Mouse (Mus musculus) hindbrain, embryonic 12.5 days (tissue): Measurements from ENCODE around the gene Neo1. TPM values are rescaled to one million over a fixed set of nuclear protein-coding genes. Genes with fewer than 3 reads are reported as not detected.

Experiments
- ATAC-seq: fragments of 200-750 bp; cut with Nextera tagmentation; 2 replicates; pipeline ENCODE4 v1.8.0; 2017; ENCODE audit warnings: moderate TSS enrichment; ENCODE audit not compliant: low FRiP score
- H3K27ac ChIP-seq: fragments of 300-500 bp; sonication (generic); 2 replicates; pipeline ENCODE4 v1.5.1; 2016; ENCODE audit warnings: mild to moderate bottlenecking
- H3K27me3 ChIP-seq: fragments of 300-500 bp; sonication (generic); 2 replicates; pipeline ENCODE4 v1.6.1; 2016; ENCODE audit warnings: mild to moderate bottlenecking
- H3K36me3 ChIP-seq: fragments of 300-500 bp; sonication (generic); 2 replicates; pipeline ENCODE4 v1.6.1; 2016; ENCODE audit warnings: mild to moderate bottlenecking
- H3K4me1 ChIP-seq: fragments of 300-500 bp; sonication (generic); 2 replicates; pipeline ENCODE4 v1.6.1; 2016
- H3K4me2 ChIP-seq: fragments of 300-500 bp; sonication (generic); replicated peaks from 2 replicates; pipeline ENCODE4 v1.6.1; 2016; ENCODE audit warnings: mild to moderate bottlenecking
- H3K4me3 ChIP-seq: fragments of 300-500 bp; sonication (generic); 2 replicates; pipeline ENCODE4 v1.5.1; 2016; ENCODE audit warnings: mild to moderate bottlenecking
- H3K9ac ChIP-seq: fragments of 300-500 bp; sonication (generic); 2 replicates; pipeline ENCODE4 v1.6.1; 2016; ENCODE audit warnings: mild to moderate bottlenecking, moderate library complexity
- H3K9me3 ChIP-seq: fragments of 300-500 bp; sonication (generic); replicated peaks from 2 replicates; pipeline ENCODE4 v1.6.1; 2016; ENCODE audit warnings: mild to moderate bottlenecking
- WGBS: fragments of 180-500 bp; shearing (Covaris S2); methylation state at CpG from one replicate; pipeline ENCODE4 v1.1.7; 2016; 5-methylcytosine and 5-hydroxymethylcytosine counted together
- polyA plus RNA-seq: library from polyadenylated mRNA; unstranded; fragments of >200 nt; fragmentation: Nextera tagmentation; extraction: Ambion mirVana; gene quantifications from 2 replicates; pipeline ENCODE4 v1.2.1, GENCODE M21; 2016

Neo1 gene
- polyA plus RNA-seq, result 62.7 and 66.0 TPM in 2 replicates

GRCm38 (mm10) chr9:59036159-59036731 is at the start of gene Neo1:
Gene Neo1 (minus strand): TSS chr9:59036441.
- Histone ChIP-seq H3K9me3 (no peaks in the 10 kb centered on the region), H3K4me3 (peak within 1 kb of the TSS; percentile 94), H3K4me2 (peak within 1 kb of the TSS; percentile 60), H3K36me3 (no peaks in the 10 kb centered on the region), H3K4me1 (peaks cover 20% of the 10 kb centered on the region), H3K27ac (peak within 1 kb of the TSS; percentile 100), H3K27me3 (no peaks in the 10 kb centered on the region), H3K9ac (peak within 1 kb of the TSS; percentile 95)
- peak; percentile 92 for ATAC-seq
- WGBS, result under 1% methylated on average over 26 of the region's 86 CpGs

- no peak overlapping the region for H3K4me2 ChIP-seq
- no peak overlapping the region for H3K9ac ChIP-seq
- no peak for ATAC-seq
- no peaks in the 10 kb centered on the region for H3K9me3 ChIP-seq
- H3K4me3 ChIP-seq, result no peak overlapping the region
- H3K4me1 ChIP-seq, result peaks cover 30% of the 10 kb centered on the region
- no peak overlapping the region for H3K27ac ChIP-seq
- no peaks in the 10 kb centered on the region for H3K36me3 ChIP-seq
- peaks cover 1% of the 10 kb centered on the region; the same call in 1 of the 2 replicates for H3K27me3 ChIP-seq
- 64% methylated on average over 4 of the region's 4 CpGs for WGBS
These were observed 39.4 kb upstream of the Neo1 start for GRCm38 (mm10) chr9:59075632-59076031.

DNA sequence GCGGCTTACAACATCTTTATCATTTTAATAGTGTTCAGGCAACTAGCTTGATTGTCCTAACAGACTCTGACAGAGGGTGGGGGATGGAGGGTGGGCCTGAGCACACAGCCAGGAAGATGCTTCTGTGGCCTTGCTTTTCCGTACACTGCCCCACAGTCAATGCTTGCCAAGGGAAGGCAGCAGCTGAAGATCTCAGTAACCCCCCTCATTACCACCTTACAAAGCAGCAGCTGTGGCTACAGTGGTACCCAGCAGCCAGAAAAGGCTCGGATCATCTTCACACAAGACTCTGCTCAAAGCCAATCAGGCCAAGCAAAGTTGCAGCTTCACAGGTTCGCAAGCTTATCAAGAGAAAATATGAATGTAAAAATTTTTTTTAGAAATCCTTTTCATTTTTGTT is 37.6 kb upstream of the Neo1 start:
- no peak overlapping the region for H3K4me3 ChIP-seq
- no peak overlapping the region for H3K27ac ChIP-seq
- no peaks in the 10 kb centered on the region for H3K9me3 ChIP-seq
- peaks cover 3% of the 10 kb centered on the region; the same call in 1 of the 2 replicates for H3K27me3 ChIP-seq
- peaks cover 30% of the 10 kb centered on the region for H3K4me1 ChIP-seq
- no peaks in the 10 kb centered on the region for H3K36me3 ChIP-seq
- whole genome bisulfite sequencing, result 71% methylated on average over 4 of the region's 4 CpGs
- no peak for ATAC-seq
- no peak overlapping the region for H3K4me2 ChIP-seq
- no peak overlapping the region for H3K9ac ChIP-seq

DNA sequence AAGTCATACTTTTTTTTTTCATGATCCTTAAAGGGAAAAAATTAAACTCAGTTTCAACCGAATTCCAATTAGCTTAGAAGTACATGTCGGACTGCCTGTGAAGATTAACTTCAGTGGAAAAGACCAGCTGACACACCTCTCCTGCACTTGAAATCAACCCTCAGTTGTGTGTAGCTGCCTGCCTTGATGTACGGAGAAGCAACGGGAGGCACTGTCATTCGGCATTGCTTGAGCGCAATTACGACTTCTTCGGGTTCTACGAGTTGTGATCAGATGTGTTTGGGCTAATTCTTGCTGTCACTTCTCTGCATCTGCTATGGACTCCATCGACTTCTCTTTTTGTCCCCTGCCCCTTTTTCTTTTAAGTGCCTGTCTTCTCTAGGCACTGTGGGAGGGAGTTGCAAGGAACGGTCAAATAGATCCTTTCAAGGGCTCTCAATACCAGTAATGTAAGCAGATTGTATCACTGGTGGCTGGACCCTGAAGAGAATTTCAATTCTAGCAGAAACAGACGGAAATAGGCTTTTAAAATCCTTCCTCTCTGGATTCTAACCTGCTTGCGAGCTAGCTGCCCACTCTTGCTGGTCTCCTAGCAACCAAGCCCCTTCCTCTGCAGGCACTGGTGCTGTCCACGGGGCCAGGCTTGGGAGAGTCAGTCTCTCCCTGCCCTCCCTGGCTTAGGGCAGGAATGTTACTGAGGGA is 36.0 kb upstream of the Neo1 start:
- H3K4me1 ChIP-seq, result peaks cover 30% of the 10 kb centered on the region
- peak overlapping the region; percentile 0; the same call in 1 of the 2 replicates for H3K9ac ChIP-seq
- H3K36me3 ChIP-seq, result no peaks in the 10 kb centered on the region
- H3K9me3 ChIP-seq, result no peaks in the 10 kb centered on the region
- H3K27me3 ChIP-seq, result peaks cover 3% of the 10 kb centered on the region; the same call in 1 of the 2 replicates
- ATAC-seq, result peak; percentile 81
- WGBS, result 20% methylated on average over 14 of the region's 14 CpGs
- H3K27ac ChIP-seq, result peak overlapping the region; percentile 32; the same call in 1 of the 2 replicates
- H3K4me3 ChIP-seq, result peak overlapping the region; percentile 6; the same call in 1 of the 2 replicates
- peak overlapping the region; percentile 50 for H3K4me2 ChIP-seq

DNA sequence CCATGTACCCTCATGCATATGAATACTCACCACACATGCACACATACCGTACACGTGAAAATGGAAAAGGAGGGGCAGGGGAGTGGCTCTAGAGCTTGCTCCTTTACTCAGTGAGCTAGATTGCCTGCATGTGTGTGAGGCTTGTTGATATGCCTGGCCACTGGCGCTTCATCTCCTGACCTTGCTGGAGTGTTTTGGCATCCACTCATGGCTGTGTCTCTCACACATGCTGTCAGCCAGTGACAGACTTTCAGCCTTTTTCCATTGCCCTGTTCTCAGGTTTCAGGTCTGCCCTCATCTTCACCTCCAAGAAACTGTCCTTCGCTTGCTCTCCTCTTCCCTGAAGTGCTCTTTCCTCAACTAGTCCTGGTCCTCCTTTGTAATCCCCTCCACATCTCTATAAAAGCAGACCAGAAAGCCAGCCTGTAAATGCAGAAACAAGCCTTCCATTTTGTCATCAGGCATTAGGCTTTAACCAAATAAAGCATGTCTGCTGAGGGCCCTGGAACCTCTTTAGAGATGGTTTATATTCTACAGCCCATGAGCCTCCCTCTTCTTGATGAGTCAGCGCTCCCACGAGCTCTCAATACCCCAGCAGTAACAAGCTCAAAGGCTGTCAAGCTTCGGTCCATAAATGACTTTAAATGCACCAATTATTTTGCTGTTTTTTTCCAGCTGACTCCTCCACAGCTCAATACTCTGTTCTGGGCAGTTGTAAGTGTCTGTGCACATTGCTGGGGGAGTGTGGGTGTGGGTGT is 35.2 kb upstream of the Neo1 start:
- no peak for ATAC-seq
- Histone ChIP-seq H3K9me3 (no peaks in the 10 kb centered on the region), H3K36me3 (no peaks in the 10 kb centered on the region), H3K4me3 (no peak overlapping the region), H3K4me1 (peaks cover 30% of the 10 kb centered on the region), H3K27me3 (peaks cover 3% of the 10 kb centered on the region; the same call in 1 of the 2 replicates), H3K9ac (no peak overlapping the region), H3K4me2 (peak overlapping the region; percentile 50), H3K27ac (peak overlapping the region; percentile 32; the same call in 1 of the 2 replicates)
- 57% methylated on average over 7 of the region's 7 CpGs for WGBS

- Histone ChIP-seq H3K9me3 (no peaks in the 10 kb centered on the region), H3K27ac (no peak overlapping the region), H3K36me3 (no peaks in the 10 kb centered on the region), H3K9ac (no peak overlapping the region), H3K4me3 (no peak overlapping the region), H3K4me2 (no peak overlapping the region), H3K27me3 (peaks cover 3% of the 10 kb centered on the region; the same call in 1 of the 2 replicates), H3K4me1 (peaks cover 36% of the 10 kb centered on the region)
- ATAC-seq, result no peak
- WGBS, result 82% methylated on average over 4 of the region's 4 CpGs
These were observed 34.0 kb upstream of the Neo1 start for GRCm38 (mm10) chr9:59070216-59070615.

GRCm38 (mm10) chr9:59065616-59066301 is 29.5 kb upstream of the Neo1 start:
- H3K36me3 ChIP-seq, result no peaks in the 10 kb centered on the region
- 51% methylated on average over 6 of the region's 6 CpGs for WGBS
- H3K27me3 ChIP-seq, result peaks cover 3% of the 10 kb centered on the region; the same call in 1 of the 2 replicates
- no peak overlapping the region for H3K4me3 ChIP-seq
- no peak overlapping the region for H3K9ac ChIP-seq
- H3K9me3 ChIP-seq, result no peaks in the 10 kb centered on the region
- ATAC-seq, result no peak
- H3K27ac ChIP-seq, result no peak overlapping the region
- no peak overlapping the region for H3K4me2 ChIP-seq
- peaks cover 7% of the 10 kb centered on the region; the same call in 1 of the 2 replicates for H3K4me1 ChIP-seq

DNA sequence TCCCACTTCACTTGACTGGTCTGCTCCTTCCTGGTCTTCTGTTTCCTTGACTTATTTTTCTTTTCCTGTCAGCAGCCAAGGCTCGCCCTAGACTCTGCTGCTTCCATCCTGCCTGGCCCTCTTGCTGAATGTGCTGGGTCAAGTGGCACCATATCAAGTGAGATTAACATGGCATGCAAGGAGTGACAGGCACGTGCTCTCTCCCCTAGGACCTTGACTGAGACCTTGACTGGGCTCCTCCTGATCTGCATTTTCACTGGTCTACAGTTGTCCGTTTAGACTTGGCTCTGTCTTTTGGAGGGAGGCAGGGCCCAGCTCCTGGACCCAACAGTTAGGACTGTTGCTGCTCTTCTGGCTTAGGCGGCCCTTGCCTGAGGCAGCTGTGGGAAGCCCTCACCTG is 26.2 kb upstream of the Neo1 start:
- Histone ChIP-seq H3K4me3 (no peak overlapping the region), H3K9ac (no peak overlapping the region), H3K4me2 (no peak overlapping the region), H3K27me3 (no peaks in the 10 kb centered on the region), H3K9me3 (no peaks in the 10 kb centered on the region), H3K27ac (no peak overlapping the region), H3K4me1 (peaks cover 8% of the 10 kb centered on the region; the same call in 1 of the 2 replicates), H3K36me3 (no peaks in the 10 kb centered on the region)
- no peak for ATAC-seq
- 71% methylated on average over 4 of the region's 4 CpGs for WGBS

- no peak for ATAC-seq
- H3K4me3 ChIP-seq, result no peak overlapping the region
- H3K9ac ChIP-seq, result no peak overlapping the region
- 0 out of 2 replicates have a peak, but pooled peaks cover 2% of the 10 kb centered on the region for H3K4me1 ChIP-seq
- H3K27ac ChIP-seq, result no peak overlapping the region
- no peaks in the 10 kb centered on the region for H3K9me3 ChIP-seq
- WGBS, result 79% methylated on average over 9 of the region's 9 CpGs
- H3K27me3 ChIP-seq, result no peaks in the 10 kb centered on the region
- H3K36me3 ChIP-seq, result no peaks in the 10 kb centered on the region
- H3K4me2 ChIP-seq, result no peak overlapping the region
These were observed 23.9 kb upstream of the Neo1 start for GRCm38 (mm10) chr9:59060026-59060605.

GRCm38 (mm10) chr9:59059158-59059557 is 22.9 kb upstream of the Neo1 start:
- Histone ChIP-seq H3K27me3 (no peaks in the 10 kb centered on the region), H3K4me2 (no peak overlapping the region), H3K9ac (no peak overlapping the region), H3K9me3 (no peaks in the 10 kb centered on the region), H3K4me1 (0 out of 2 replicates have a peak, but pooled peaks cover 2% of the 10 kb centered on the region), H3K36me3 (no peaks in the 10 kb centered on the region), H3K27ac (no peak overlapping the region), H3K4me3 (no peak overlapping the region)
- 85% methylated on average over 6 of the region's 6 CpGs for WGBS
- no peak for ATAC-seq

- H3K27ac ChIP-seq, result no peak overlapping the region
- no peak for ATAC-seq
- no peaks in the 10 kb centered on the region for H3K27me3 ChIP-seq
- 74% methylated on average over 6 of the region's 6 CpGs for WGBS
- no peaks in the 10 kb centered on the region for H3K9me3 ChIP-seq
- H3K9ac ChIP-seq, result no peak overlapping the region
- 0 out of 2 replicates have a peak, but pooled peaks cover 2% of the 10 kb centered on the region for H3K4me1 ChIP-seq
- no peaks in the 10 kb centered on the region for H3K36me3 ChIP-seq
- no peak overlapping the region for H3K4me2 ChIP-seq
- H3K4me3 ChIP-seq, result no peak overlapping the region
These were observed 21.8 kb upstream of the Neo1 start for GRCm38 (mm10) chr9:59058060-59058459.
